Mouse (Mus musculus): Measurements from ENCODE around the gene Kctd18. TPM values are rescaled to one million over a fixed set of nuclear protein-coding genes. Genes with fewer than 3 reads are reported as not detected.

Gene Kctd18
- total RNA-seq, 2 experiments from 2014 or later, result 10.6 to 16.3 TPM

GRCm38 (mm10) chr1:57995432-57996132 lies 23.2 kb downstream of the Kctd18 start, which contains the start of gene Sgo2a:
Sgo2a (plus strand) TSS chr1:57995971.
- DNase-seq (ENCODE audit: low spot score in 2 of 2), result peak; percentile 78 to 94

- no peak for DNase-seq (ENCODE audit: low spot score in 2 of 2)
Observed at GRCm38 (mm10) chr1:57991277-57991676, 27.5 kb downstream of the Kctd18 start.

GRCm38 (mm10) chr1:57989052-57989600 lies 29.6 kb downstream of the Kctd18 start:
- peak in 1 of 2 experiments; percentile 15 for DNase-seq (ENCODE audit: low spot score in 2 of 2)

GRCm38 (mm10) chr1:57976860-57977259 lies 41.9 kb downstream of the Kctd18 start:
- DNase-seq (ENCODE audit: low spot score in 2 of 2), result no peak

GRCm38 (mm10) chr1:57971588-57971987 lies 47.2 kb downstream of the Kctd18 start:
- DNase-seq (ENCODE audit: low spot score in 2 of 2), result no peak

GRCm38 (mm10) chr1:57969327-57970271 lies 49.2 kb downstream of the Kctd18 start:
- DNase-seq (ENCODE audit: low spot score in 2 of 2), result peak; percentile 97

GRCm38 (mm10) chr1:57955774-57956173 lies 63.0 kb downstream of the Kctd18 start:
- DNase-seq (ENCODE audit: low spot score in 2 of 2), result no peak

- DNase-seq (ENCODE audit: low spot score in 2 of 2), result no peak
Observed at GRCm38 (mm10) chr1:57954376-57954765, 64.4 kb downstream of the Kctd18 start.

GRCm38 (mm10) chr1:57953586-57954375 lies 65.0 kb downstream of the Kctd18 start:
- DNase-seq (ENCODE audit: low spot score in 2 of 2), result no peak

- DNase-seq (ENCODE audit: low spot score in 2 of 2), result no peak
Observed at GRCm38 (mm10) chr1:57952509-57952908, 66.2 kb downstream of the Kctd18 start.

GRCm38 (mm10) chr1:57949716-57950115 lies 69.0 kb downstream of the Kctd18 start:
- no peak for DNase-seq (ENCODE audit: low spot score in 2 of 2)

- no peak for DNase-seq (ENCODE audit: low spot score in 2 of 2)
Observed at GRCm38 (mm10) chr1:57949195-57949594, 69.6 kb downstream of the Kctd18 start.

GRCm38 (mm10) chr1:57947552-57948347 lies 71.0 kb downstream of the Kctd18 start:
- DNase-seq (ENCODE audit: low spot score in 2 of 2), result no peak

GRCm38 (mm10) chr1:57942215-57942614 lies 76.5 kb downstream of the Kctd18 start:
- DNase-seq (ENCODE audit: low spot score in 2 of 2), result no peak

GRCm38 (mm10) chr1:57941734-57942133 lies 77.0 kb downstream of the Kctd18 start:
- DNase-seq (ENCODE audit: low spot score in 2 of 2), result no peak

GRCm38 (mm10) chr1:57941095-57941494 lies 77.7 kb downstream of the Kctd18 start:
- DNase-seq (ENCODE audit: low spot score in 2 of 2), result no peak

GRCm38 (mm10) chr1:57940691-57941090 lies 78.1 kb downstream of the Kctd18 start:
- no peak for DNase-seq (ENCODE audit: low spot score in 2 of 2)

GRCm38 (mm10) chr1:57934287-57934686 lies 84.5 kb downstream of the Kctd18 start:
- DNase-seq (ENCODE audit: low spot score in 2 of 2), result no peak

GRCm38 (mm10) chr1:57918567-57918966 lies 100.2 kb downstream of the Kctd18 start:
- no peak for DNase-seq (ENCODE audit: low spot score in 2 of 2)

GRCm38 (mm10) chr1:57917342-57917741 lies 101.4 kb downstream of the Kctd18 start:
- DNase-seq (ENCODE audit: low spot score in 2 of 2), result no peak
